Mouse (Mus musculus): ENCODE data around the gene Abca6.

The Abca6 gene

DNA sequence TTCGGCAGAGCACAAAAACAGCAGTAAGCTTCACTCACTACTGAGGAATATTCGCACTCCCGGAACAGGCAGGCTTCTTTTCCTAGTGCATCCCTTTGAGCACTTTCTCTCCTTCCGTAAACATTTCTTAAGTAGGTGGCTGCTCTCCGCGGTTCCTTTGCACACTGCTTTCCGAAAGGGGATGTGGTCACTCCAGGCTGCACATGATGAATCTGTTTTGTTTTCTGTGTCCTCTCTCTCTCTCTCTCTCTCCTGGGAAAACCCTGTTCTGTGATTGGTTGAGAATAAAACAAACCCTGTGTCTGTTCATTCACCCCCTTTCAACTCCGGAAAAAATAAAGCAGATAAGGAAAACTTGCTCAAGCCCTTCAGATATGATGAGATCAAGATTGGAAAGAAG is at the start of gene Abca6:
Gene Abca6 (minus strand): TSS at position 243 of the 400 bp plus-strand sequence.
- DNase-seq, result peak in 1 of 2 experiments; percentile 18

DNA sequence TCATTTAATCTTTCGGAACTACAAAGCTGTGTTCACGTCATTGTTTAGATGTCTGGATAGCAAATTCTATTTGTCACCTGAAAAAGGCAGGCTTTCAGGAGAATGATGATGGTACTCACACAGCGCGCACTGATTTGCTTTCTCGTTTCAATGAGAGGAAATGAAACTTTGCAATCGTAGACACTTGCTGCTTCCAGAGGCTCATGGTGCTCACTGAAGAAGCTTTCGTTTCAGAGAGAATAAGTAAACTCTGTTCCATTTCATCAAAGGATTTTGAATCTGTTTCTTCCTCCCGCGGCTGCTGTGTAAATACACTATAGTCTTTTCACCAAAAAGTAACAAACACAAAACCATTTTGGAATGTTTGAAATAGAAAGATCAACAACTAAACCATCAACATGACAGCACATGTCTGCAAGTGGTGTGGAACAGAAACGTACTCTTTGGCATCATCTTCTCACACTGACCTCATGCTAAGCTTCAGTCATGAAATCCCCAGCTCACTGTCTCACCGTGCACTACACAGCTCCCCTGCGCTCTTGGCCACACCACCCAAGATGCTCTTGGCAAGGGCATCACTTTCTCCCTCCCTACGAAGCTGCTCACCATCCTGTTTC is 46.4 kb upstream of the Abca6 start:
- DNase-seq, result no peak

DNA sequence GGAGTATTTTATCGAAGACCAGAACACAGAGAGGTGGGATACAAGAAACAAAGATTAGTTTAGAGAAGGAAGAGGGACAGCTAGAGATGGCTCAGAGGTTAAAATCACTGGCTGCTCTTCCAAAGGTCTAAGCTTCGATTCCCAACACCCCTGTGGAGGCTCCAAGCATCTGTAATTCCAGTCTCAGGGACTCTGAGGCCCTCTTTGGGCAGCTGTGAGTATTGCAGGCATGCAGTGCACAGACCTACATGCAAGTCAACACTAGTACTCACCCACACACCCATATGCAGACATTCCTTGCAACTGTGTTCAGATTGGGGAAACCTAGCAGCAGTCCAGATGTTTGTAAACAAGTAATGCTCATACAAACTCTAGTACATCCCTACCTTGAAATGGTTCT is 39.0 kb upstream of the Abca6 start:
- no peak for DNase-seq

DNA sequence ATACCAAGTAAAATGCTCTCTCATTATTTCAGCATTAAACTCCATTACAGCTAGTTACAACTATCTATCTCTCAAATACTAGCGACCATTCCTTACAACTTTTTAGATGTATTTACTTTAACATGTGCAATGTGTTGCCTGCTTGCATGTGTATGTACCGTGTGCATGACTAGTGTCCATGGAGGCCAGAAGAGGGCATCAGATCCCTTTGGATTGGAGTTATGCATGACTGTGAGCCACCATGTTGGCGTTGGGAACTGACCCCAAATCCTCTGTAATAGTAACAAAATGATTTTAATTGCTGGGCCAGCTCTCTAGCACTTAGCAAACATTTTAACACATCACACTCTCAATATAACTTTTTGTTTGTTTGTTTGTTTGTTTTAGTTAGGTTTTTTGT is 36.8 kb upstream of the Abca6 start:
- DNase-seq, result no peak

DNA sequence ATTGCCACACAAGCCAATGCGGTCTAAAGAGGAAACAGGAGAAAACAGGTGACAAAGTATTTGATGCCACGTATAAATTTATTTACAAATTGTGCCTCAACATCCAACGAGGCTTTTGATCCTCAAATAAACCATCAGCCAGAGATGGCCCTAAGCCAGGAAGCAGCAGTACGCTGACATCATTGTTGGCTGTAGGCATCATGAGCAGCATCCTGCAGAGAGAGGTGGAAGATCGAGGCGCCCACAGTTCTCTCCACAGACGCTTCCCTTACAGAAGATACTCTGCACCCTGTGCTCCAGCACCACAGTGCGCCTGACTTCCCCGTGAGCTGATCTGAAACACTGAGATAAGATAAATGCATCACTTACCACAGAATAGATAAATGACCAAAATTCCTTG is 36.1 kb upstream of the Abca6 start:
- no peak for DNase-seq

DNA sequence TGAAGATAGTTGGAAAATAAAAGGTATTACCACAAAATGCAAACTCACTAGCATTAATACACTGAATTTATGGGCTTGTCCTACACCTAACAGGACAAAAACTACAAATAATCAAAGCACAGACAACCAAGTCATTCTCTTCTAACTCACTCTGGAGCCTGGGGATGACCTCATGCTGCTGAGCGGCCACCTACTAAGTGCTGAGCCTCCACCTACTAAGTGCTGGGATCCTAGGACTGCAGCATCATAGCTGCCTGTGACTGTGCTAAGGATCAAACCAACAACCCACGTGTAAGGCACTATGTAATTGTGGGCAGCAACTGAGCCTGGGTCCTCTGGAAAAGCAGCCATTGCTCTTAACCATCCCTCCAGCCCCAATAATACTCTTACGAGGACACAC is 34.8 kb upstream of the Abca6 start:
- DNase-seq, result no peak

DNA sequence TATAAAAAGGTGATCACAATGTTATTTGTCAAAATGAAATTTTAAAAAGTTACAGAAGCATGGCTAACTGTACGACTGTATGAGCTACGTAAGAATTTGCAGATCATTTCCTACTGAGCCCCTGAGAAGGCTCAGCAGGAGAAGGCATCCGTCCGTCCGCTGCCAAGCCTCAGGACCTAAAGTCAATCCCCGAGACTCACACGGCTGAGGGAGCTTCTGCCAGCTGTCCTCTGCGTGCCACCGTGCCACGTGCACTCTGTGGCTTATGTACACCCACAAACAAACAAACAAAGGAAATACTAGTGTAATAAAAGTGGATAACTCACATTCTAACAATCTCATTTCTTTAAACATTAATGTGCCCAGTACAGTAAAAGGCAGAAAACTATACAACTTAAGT is 33.3 kb upstream of the Abca6 start:
- DNase-seq, result no peak

DNA sequence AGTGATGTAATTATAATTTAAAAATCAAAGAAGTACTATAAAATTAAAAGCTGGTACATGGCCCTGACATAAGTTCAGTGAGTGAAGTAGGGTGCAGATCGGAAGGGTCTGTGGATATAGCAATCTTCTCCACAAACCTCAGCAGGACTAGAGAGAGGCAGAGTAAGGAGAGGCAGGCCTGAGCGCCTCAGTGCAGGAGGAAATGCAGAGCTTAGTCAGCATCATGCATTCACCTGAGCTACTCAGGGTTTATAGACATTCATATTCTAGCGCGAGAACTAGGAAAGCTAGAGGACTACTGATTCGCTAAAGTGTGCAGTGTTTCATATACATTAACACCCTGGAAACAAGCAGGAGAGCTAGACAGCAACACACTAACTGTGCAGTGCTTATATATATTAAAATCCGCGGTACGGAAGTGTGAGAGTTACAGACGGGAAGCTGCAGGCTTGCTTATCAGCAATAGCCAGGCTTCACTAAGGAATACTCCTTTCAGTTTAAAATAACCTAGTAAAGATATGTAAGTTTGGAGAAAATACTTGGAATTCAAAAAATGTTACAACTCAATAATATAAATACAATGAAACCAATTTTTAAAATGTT is 32.7 kb upstream of the Abca6 start:
- no peak for DNase-seq

DNA sequence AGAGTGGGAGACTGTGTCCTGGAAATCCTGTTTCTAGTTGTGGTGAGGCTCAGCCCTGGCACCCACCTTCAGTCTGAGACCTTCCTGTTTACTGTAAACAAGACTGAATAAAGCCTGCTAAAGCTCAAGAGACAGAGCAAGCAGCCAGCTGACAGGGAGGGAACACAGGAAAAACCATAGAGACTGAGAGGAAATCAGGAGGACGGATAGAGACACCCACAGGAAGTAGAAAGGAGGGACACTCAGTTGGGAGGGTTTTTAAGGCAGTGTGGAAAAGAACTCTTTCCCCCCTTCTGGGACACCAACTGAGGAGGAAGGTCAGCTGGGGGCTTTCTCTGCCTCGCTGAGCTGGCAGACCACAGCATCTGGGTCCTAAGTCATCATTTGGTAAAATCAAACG is 23.2 kb upstream of the Abca6 start:
- DNase-seq, result no peak

DNA sequence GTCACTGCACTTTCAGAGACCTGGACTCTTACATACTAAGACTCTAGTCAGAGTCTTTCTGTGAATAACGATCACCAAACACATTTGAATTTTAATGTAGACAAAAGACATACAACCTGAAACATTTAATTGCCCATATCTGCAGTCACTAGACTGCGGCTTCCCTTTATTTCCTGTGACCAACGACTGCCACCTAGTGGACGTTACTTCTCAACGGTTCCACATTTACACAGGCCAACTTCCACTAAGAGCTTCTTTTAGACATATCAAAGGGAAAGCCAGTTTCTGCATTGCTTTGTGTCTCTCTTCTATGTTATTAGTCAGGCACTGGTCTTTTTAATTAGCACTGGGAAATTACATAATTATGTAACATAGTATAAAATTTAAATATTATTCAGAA is 20.2 kb upstream of the Abca6 start:
- peak; percentile 19 for DNase-seq

DNA sequence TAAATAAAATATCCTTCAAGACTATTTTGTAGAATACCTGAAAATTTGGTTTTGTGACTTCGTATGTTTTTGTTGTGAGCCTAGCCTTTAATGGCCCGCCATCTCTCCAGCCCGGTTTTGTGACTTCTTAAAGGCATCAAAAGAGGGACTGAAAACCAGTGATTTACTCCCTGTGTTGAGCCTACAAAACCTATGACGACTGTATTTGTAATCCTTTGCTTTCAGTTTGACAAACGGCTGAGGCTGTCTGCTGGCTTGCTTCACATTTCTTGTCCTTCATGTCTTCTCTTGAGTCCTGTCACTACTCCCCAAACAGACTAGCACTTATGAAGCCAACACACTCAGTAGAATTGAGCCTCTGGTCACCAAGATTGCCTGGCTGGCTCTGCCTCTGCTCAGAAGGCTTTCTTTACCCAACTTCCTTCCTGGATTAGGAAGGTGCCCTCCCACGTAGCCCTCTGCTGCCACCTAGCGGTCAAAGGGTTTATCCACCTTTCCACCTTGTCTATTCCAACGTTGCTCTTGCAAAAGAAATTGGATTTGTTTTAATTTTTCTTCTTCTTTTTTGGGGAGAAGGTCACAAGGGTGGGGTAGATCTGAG is 16.8 kb upstream of the Abca6 start:
- DNase-seq, result peak; percentile 76 to 85

DNA sequence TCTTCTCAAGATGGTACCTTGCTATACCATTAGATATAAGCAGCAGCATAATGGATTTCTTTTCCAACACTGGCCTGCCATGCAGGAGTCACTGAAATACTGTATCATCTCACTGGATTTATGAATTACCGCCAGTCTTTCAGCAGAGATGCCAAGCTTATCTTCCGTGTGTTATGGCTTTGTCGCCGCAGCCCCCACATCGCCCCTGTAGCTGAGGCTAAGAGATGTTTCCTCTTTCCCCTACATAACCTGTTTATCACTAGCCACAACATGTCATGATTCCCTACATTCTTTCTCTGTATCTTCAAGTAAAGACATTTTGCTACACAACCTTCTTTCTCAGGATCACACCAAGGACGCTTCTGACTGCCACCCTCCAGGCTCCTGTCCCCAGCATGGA is 15.7 kb upstream of the Abca6 start:
- no peak for DNase-seq

DNA sequence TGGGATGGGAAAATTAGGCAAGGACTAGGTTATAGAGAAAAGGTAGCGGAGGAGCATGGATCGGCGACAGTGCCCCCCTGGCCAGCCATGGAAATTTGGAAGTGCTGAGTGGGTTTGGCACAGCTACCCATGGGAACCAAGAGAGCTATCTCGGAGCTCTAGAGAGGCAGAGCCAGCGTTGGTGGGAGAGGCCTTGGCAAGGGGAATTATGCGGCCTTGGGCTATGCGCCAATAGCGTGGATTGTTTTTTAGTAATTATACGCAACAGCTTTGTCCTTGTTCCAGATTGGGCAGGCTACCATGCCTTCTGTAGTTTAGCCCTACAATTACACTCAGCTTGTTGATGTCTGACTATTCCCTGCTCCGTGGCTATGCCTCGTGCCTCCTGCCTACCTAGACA is 15.2 kb upstream of the Abca6 start:
- no peak for DNase-seq

DNA sequence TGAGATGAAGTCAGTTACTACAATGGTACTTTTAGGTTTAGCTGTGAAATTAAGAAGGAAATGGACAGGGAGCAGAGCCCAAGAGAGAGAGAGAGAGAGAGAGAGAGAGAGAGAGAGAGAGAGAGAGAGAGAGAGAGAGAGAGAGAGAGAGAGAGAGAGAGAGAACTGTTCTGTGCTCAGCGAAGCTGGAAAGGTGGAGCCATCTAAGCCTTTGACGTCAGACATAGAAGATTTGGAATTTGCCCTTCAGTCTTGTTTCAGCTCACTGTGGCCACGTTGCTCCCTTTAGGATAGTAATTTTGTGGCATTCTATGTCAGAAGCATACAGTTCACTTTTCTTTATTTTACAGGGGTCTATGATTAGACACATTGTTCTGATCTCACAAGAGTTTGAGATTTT is 10.3 kb upstream of the Abca6 start:
- DNase-seq, result no peak

DNA sequence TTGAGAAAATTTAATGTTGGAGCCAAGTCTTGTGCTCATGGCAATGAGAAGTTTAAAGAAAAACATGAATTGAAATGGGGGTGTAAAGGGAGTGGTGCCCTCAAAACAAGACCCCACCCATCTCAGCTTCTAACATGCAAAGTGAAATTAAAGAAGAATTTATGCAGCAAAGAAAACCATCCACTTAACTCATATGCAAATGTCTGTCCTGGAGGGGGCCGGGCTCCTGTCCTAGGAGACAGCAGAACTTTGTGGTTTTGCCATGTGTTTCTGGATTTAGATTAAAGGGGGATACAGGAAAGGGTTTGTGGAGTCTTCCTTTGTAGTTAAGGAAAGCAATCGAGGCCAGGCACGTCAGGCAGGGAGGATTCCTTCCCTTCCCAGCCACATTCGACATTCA is 6.3 kb upstream of the Abca6 start:
- DNase-seq, result no peak

DNA sequence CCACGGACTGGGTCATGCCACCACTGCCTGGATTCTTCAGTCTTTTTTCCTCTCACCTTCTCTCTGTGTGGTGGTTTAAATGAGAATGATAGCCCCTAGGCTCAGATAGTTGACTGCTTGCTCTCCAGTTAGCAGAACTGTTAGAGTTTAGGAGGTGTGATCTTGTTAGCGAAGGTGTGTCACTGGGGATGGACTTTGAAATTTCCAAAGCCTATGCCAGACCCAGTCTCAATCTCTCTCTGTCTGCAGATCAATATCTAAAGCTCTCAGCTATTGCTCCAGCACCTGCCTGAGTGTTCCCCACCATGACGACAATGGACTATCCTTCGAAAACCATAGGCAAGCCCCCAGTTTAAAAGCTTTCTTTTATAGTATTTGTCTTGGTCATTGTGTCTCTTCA is 5.5 kb upstream of the Abca6 start:
- DNase-seq, result no peak

DNA sequence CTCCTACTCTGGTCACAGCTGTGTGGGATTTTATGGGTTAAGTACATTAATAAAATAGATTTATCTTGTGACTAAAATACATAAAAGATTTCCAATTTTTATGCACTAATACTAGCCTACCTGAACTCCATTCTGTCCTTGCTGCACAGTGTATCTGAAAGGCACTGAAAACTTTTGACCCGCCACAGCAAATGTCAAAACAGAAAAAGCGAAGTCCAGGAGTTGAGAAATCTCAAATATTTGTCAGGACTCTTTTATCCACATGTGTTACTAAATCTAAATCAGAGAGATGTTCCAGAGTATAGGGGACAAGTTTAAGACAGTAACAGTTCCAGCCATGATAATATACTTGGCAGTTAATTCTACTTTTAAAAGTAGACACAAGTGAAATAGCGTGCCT is 680 bp upstream of the Abca6 start:
- DNase-seq, result no peak

DNA sequence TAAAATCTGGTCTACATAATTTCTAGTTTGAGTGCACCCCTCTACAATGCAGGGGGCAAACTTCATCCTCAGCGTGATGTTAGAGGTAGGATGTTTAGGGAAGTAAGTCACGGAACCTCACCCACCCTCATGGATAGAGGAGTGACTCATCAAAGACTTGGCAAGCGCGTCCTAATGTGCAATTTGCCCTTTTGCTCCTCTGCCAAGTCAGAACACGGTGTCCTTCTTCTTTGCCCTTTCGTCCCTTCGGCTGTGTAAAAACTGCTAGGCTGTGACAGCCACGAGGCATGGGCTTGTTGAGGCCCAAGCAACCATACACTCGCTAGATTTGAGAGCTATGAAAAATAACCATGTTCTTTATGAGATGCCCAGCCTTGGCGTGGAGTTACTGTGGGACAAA is 6.8 kb downstream of the Abca6 start:
- no peak for DNase-seq

DNA sequence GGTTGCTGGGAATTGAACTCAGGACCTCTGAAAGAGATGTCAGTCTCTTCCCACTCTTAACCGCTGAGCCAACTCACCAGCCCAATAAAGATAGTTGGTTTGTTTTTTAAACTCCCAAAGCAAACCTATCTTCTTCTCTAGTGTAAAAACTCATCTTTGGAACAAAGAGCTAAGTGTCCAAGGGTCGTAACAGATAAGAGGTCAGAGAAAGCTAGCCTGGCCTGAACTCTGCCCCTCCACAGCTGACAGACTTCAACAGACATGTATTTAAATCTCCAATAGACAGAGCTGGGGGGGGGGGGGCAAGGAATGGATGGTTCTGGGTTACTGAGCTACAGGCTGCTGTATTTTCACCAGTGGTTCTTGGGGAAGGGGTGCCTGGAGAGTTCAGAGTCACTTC is 14.1 kb downstream of the Abca6 start:
- DNase-seq, result no peak

DNA sequence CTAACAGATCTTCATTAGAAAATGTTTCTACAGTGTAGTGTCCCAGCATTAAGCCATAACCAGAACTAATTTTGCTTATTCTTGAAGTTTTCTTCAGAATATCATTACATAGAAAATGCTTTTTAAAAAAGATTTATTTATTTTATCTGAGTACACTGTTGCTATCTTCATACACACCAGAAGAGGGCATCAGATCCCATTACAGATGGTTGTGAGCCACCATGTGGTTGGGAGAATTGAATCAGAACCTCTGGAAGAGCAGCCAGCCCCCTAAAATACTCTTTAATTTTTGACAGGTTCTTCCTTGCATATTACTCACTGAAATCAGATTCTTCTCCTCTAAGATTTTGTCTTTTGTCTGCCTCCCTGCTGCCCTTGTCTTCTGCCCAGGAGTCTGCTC is 18.6 kb downstream of the Abca6 start:
- no peak for DNase-seq

DNA sequence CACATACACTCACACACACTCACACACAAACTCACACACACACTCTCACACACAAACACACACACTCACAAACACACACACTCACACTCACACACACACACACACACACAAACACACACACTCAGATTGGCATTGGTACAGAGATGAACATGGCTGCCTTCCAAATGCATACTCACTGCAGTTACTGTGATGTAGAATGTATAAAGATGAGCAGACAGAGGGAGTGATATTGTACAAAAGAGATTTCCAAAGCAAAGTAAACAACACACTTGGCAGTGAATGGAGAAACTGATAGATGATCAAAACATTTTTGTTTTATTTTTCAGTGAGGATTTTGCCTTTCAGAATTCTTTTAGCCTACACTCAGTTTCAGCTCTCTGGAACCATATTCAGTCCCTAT is 34.5 kb downstream of the Abca6 start:
- DNase-seq, result no peak

DNA sequence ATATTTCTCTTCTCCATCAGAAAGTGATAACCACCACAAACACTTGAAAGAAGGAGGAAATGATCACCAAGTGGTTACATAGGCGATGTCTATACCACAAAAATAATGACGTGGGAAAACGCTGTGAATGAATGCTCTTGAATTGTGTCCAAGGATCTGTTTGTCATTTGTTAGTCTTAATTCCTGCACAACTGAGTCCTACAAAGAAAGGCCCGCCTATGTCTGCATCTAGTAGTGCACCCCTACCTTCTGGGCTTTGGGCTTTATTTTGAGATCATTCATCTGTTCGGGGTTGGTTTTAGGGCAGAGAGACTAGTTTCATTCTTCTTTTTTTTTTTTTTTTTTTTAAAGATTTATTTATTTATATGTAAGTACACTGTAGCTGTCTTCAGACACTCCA is 47.6 kb downstream of the Abca6 start:
- no peak for DNase-seq

DNA sequence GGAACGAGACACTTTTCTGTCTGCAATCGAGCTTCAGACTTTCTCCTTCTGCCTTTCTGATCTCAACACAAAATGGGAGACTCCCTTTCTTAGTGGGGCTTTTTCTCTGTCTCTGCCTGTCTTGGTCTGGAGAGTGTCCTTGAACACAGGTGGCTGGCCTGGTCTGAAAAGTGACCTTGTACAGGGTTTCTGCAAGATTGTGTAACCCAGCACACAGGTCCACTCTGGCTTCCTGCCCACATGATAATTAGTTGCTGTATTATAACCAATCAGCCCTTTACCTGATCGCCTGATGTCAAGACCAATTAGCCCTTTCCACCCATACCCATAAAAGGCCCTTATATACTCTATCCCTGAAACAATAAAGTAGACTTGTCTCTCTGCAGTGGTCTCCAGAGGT is 52.7 kb downstream of the Abca6 start:
- DNase-seq, result no peak

DNA sequence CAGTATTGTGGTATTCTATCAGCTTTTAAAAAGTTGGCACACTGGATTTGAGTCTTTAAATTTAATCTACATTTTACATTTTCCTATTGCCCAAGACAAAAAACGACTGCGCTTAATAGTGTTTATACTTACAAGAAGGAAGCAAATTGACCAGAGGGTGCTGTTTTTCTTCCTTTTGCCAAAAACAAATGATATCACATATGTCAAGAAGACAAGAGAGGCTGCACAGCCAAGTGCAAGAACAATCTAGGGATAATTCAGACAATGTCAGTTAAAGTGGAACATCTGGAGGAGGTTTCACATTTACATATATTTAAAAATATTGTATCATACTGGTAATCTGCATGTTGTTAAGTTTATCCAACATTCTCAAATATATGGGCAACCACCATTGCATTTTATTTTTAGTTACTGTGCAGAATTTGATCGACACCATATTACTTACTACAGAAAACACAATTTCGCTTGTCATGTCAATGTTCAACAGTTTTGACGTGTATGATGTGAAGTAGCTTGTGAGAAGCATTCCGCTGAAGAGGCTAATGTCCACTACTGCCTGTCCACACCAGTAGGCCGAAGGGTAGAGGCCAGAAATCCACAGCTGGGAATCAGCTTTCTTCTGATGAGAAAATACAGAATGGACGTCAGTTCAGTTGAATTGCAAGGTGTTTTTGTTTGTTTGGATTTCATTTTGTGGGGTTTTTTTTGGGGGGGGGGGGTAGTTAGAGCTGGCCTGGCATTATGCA is 54.8 kb downstream of the Abca6 start:
- no peak for DNase-seq
